Mouse (Mus musculus) cerebellum, adult 2 months (tissue): ENCODE measurements at regions not wholly inside any gene's neighbourhood (a gene's known extent, or its start where the extent isn't known, plus 50 kb on each side); places are given as distances from the start of the nearest gene placed in this dataset.

Source experiments
- DNase-seq, 2 experiments: peaks; one replicate each; pipeline ENCODE4 v3.0.0; 2021
- H3K27ac ChIP-seq: fragments of 200-500 bp; 2 replicates; pipeline ENCODE4 v1.5.1; 2012; ENCODE audit warnings: low read length, control low read depth, inconsistent platforms; ENCODE audit not compliant: insufficient read depth
- H3K27me3 ChIP-seq: fragments of 200-500 bp; 2 replicates; pipeline ENCODE4 v1.6.1; 2012; ENCODE audit warnings: inconsistent platforms, mild to moderate bottlenecking, low read length, moderate library complexity; ENCODE audit not compliant: control insufficient read depth, insufficient read depth
- H3K4me1 ChIP-seq: fragments of 200-500 bp; 2 replicates; pipeline ENCODE4 v1.6.1; 2011; ENCODE audit warnings: low read length; ENCODE audit not compliant: control insufficient read depth, insufficient read depth
- H3K4me3 ChIP-seq: fragments of 200-500 bp; replicated peaks from 2 replicates; pipeline ENCODE3; 2011; ENCODE audit warnings: mild to moderate bottlenecking, low read depth, low read length, control low read depth; ENCODE audit not compliant: insufficient read depth
- CTCF ChIP-seq: fragments of 200-500 bp; IDR thresholded peaks from 2 replicates; pipeline ENCODE4 v1.5.1; 2011; ENCODE audit warnings: low read depth, mild to moderate bottlenecking, control low read depth, low read length, moderate library complexity, borderline replicate concordance; ENCODE audit not compliant: insufficient read depth
- POLR2A ChIP-seq: fragments of 200-500 bp; IDR thresholded peaks from 2 replicates; pipeline ENCODE4 v1.6.1; 2011; ENCODE audit warnings: low read length, control low read depth, borderline replicate concordance; ENCODE audit not compliant: insufficient read depth
- WGBS: fragments of 180-500 bp; shearing (Covaris S2); methylation state at CpG from one replicate; pipeline ENCODE4 v1.1.7; 2018; 5-methylcytosine and 5-hydroxymethylcytosine counted together

GRCm38 (mm10) chrX:158236206-158236605 is 193.1 kb upstream of the Cnksr2 start:
- H3K27ac ChIP-seq, result no peak overlapping the region
- 60% methylated on average over 5 of the region's 5 CpGs for whole genome bisulfite sequencing
- H3K4me1 ChIP-seq, result no peaks in the 10 kb centered on the region
- TF ChIP-seq CTCF (no peak), POLR2A (no peak)
- no peaks in the 10 kb centered on the region for H3K27me3 ChIP-seq
- no peak overlapping the region for H3K4me3 ChIP-seq
- no peak for DNase-seq

- no peak overlapping the region for H3K4me3 ChIP-seq
- no peak for DNase-seq
- H3K4me1 ChIP-seq, result no peaks in the 10 kb centered on the region
- WGBS, result 80% methylated on average over 2 of the region's 2 CpGs
- no peaks in the 10 kb centered on the region for H3K27me3 ChIP-seq
- TF ChIP-seq CTCF (no peak), POLR2A (no peak)
- H3K27ac ChIP-seq, result no peak overlapping the region
Measured at GRCm38 (mm10) chrX:158209167-158209566, 166.1 kb upstream of the Cnksr2 start.

- Histone ChIP-seq H3K4me3 (no peak overlapping the region), H3K27ac (peak overlapping the region; percentile 39; the same call in 1 of the 2 replicates), H3K4me1 (no peaks in the 10 kb centered on the region), H3K27me3 (no peaks in the 10 kb centered on the region)
- TF ChIP-seq CTCF, result no peak
- WGBS, result 32% methylated on average over 1 of the region's 1 CpGs
- DNase-seq, result peak; percentile 28 to 64
Measured at GRCm38 (mm10) chrX:158195536-158195935, 152.4 kb upstream of the Cnksr2 start.

- Histone ChIP-seq H3K4me3 (no peak overlapping the region), H3K4me1 (no peaks in the 10 kb centered on the region), H3K27me3 (no peaks in the 10 kb centered on the region), H3K27ac (no peak overlapping the region)
- no peak for TF ChIP-seq POLR2A
- no peak for TF ChIP-seq CTCF
- no peak for DNase-seq
- 78% methylated on average over 4 of the region's 4 CpGs for WGBS
Measured at GRCm38 (mm10) chrX:158181486-158181885, 138.4 kb upstream of the Cnksr2 start.

- H3K4me1 ChIP-seq, result no peaks in the 10 kb centered on the region
- WGBS, result 87% methylated on average over 1 of the region's 1 CpGs
- no peaks in the 10 kb centered on the region for H3K27me3 ChIP-seq
- no peak for DNase-seq
- no peak for TF ChIP-seq CTCF
- no peak for TF ChIP-seq POLR2A
- H3K4me3 ChIP-seq, result no peak overlapping the region
- H3K27ac ChIP-seq, result no peak overlapping the region
Measured at GRCm38 (mm10) chrX:158180356-158180755, 137.3 kb upstream of the Cnksr2 start.

GRCm38 (mm10) chrX:158135870-158136557 is 92.9 kb upstream of the Cnksr2 start:
- WGBS, result 65% methylated on average over 3 of the region's 3 CpGs
- DNase-seq, result no peak
- H3K27me3 ChIP-seq, result no peaks in the 10 kb centered on the region
- H3K4me1 ChIP-seq, result no peaks in the 10 kb centered on the region
- no peak overlapping the region for H3K27ac ChIP-seq
- TF ChIP-seq POLR2A (no peak), CTCF (no peak)
- H3K4me3 ChIP-seq, result no peak overlapping the region

- 16% methylated on average over 2 of the region's 2 CpGs for WGBS
- Histone ChIP-seq H3K27me3 (no peaks in the 10 kb centered on the region), H3K27ac (no peak overlapping the region), H3K4me3 (no peak overlapping the region), H3K4me1 (no peaks in the 10 kb centered on the region)
- TF ChIP-seq POLR2A (no peak), CTCF (no peak)
- DNase-seq, result peak in 1 of 2 experiments; percentile 39
Measured at GRCm38 (mm10) chrX:158133526-158133925, 90.4 kb upstream of the Cnksr2 start.
